Mouse (Mus musculus): ENCODE data around the gene Rab3il1.

GRCm38 (mm10) chr19:10017637-10018526 is 16.4 kb downstream of the Rab3il1 start:
- peak; percentile 16; the same call in 1 of the 2 replicates for TF ChIP-seq POLR2A (IDR thresholded peaks at IDR 0.05; ENCODE audit: control insufficient read depth, low read depth, low read length)
- TF ChIP-seq CTCF (IDR thresholded peaks at IDR 0.05; ENCODE audit: control insufficient read depth, insufficient read depth, insufficient replicate concordance, low read depth, low read length) = no peak
